Mouse (Mus musculus) thymus, postnatal 10 days (tissue): ENCODE results near the gene Esyt2.

Source experiments
- DNase-seq, 2 experiments: peaks; one replicate each; pipeline ENCODE4 v3.0.0; 2021; ENCODE audit warnings: low spot score in 2 of 2

Esyt2 gene

DNA sequence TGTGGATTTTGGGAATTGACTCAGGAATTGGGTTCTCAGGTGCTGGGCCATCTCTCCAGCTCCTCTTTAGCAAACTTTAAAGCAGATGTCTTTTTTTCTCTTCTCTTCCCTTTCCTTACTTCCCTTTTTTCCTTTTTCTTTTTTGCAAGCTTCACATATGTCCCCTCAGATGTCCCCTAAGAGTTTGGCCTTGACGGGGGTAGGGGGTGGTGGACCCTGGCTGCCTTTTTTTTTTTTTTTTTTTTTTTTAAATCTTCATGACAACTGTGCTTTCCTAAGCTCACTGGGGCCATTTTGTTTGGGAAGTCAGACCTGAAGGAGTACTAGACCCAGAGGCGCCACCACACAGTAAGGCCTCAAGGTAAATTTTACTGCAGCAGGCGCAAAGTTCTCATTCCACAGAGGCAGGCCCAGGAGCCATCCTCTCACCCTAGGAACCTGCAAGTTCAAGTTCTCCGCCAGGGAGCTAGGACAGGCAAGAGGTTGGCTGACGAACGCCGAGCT is 795 bp upstream of the Esyt2 start:
- no peak for DNase-seq

DNA sequence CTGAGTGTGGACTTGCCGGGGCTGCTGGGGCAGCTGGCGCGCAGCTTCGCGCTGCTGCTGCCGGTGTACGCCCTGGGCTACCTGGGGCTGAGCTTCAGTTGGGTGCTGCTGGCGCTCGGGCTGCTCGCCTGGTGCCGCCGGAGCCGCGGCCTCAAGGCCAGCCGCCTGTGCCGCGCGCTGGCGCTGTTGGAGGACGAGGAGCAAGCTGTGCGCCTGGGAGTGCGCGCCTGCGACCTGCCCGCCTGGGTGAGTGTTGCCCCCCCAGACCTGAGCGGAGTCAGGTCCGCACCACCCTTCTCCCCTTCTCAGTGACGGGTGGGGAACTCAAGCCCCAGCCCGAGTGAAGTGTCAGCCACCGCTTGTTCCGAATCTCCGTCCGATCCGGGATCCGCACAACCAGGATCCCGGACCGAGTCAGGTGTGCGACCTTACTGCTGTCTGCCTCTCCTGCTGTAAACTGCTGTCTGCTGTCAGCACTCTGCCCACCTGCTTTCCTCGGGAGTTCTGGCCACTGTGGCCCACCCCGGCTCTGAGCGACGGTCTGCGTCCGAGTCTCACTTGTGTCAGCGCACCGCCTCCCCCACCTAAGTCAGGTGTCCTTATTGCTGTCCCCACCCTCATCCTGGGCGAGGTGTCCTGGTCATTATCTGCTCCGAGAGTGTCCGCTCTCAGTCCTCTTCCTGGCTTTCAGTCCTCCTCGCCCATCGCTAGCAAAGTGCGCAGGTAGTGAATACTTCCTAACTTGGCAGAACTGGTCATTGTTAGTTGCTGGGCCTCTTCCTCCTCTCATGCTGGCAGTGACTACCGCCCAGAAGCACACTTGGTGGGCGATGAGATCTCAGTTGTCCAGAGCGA is 658 bp downstream of the Esyt2 start:
- DNase-seq, result peak; percentile 39 to 49

- DNase-seq, result no peak
Measured at GRCm38 (mm10) chr12:116282856-116283255, 1.9 kb downstream of the Esyt2 start.

DNA sequence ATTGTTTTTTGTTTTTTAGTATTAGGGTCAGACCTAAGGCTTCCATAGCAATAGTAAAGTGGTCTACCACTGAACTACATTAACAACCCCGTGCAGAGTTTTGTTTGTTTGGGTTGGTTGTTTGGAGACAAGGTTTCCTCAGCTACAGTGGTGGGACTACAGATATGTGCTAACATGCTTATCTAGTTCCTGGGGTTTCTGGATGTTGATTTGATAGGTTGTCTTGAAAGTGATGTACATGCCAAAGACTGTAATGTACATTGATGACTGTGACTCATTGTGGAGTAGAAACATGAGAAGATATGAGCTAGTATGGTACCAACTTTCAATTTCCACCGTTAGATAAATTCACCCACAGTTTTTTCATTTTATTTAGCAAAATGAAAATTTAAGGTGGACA is 2.5 kb downstream of the Esyt2 start:
- no peak for DNase-seq

DNA sequence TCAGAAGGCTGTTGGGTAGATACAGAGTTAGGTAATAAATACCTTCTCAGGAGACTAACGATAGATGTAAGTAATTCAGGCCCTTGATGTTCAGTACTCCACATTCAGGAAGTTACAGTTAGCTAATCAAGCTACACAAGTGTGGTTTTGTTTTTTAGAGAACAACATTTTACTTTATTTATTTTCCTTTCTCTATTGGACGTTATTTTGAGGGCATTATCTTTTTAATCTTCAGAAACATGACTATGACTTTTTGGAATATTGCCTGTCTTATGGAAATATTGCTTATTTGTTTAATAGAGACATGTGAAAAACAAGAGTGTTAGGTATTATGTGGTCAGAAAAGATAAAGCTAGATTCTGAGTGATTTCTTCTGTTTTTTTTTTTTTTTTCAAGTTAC is 12.2 kb downstream of the Esyt2 start:
- no peak for DNase-seq

- DNase-seq, result no peak
Measured at GRCm38 (mm10) chr12:116293599-116294292, 12.8 kb downstream of the Esyt2 start.

DNA sequence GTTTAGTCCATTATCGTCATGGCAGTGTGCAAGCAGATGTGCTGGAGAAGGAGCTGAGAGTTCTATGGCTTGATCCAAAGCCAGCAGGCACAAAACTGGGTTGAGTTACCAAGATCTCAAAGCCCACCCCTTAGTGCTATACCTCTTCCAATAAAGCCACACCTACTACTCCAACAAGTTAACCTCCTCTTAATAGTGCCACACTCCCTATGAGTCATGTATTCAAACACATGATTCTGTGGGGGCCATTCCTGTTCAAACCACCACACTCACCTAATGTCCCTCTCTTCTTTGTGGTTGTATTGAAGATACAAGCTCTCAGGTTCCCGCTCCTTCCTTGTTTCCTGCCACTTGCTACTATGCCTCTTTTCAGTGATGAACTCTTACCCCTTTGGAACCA is 18.9 kb downstream of the Esyt2 start:
- no peak for DNase-seq

GRCm38 (mm10) chr12:116302181-116302580 is 21.2 kb downstream of the Esyt2 start:
- no peak for DNase-seq

- DNase-seq, result no peak
Measured at GRCm38 (mm10) chr12:116306042-116306441, 25.0 kb downstream of the Esyt2 start.

DNA sequence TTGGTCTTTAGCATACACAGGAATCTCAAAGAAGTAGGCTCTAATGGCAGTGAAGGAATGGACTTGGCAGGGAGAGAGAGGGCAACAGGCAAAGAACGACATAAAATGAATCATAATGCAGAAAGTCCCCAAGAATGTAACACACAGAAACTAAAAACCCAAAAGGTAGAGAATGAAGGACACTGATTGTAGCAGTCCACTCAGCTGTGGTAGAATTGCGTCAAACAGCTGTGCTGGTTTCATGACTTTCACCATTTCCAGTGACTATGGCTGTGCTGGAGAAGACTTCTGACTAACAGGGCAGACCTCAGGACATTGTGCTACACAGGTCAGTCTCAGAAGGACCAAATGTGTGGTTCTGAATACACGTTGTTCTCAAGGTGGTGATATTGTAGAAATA is 26.9 kb downstream of the Esyt2 start:
- DNase-seq, result no peak

DNA sequence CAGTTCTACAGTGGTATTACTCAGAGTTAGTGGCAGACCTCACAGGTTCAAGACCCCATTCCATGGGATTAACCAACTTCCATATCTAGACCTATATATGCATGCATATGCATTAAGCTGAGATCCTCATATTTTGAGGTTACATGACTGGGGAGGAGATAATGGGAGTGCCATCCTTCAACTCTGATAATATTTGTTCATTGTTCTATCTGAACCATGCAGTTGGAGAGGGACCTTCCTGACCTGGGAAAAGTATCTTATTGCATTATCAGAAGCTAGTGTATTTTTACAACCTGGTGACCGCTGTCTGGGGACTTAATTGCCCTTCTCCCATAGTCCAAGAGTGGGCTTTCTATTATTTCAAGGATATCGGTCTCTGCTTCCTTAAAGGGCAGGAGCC is 27.6 kb downstream of the Esyt2 start:
- DNase-seq, result no peak

DNA sequence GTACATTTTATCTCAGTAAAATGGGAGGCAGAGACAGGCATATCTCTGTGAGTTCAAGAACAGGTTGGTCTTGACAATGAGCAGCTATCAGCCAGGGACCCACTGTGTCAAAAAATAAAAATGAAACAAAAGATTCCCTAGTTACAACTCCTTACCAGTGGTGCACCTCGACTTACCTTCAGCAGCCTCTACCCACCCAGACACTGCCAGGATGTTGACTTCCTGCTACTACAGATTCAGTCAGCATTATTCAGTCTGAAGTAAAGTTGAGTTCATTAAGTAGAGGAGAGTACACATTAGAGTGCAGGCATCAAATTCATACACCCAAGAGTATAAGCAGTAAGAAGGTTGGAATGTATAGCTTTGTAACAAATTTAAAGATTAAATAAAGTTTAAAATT is 32.8 kb downstream of the Esyt2 start:
- no peak for DNase-seq

DNA sequence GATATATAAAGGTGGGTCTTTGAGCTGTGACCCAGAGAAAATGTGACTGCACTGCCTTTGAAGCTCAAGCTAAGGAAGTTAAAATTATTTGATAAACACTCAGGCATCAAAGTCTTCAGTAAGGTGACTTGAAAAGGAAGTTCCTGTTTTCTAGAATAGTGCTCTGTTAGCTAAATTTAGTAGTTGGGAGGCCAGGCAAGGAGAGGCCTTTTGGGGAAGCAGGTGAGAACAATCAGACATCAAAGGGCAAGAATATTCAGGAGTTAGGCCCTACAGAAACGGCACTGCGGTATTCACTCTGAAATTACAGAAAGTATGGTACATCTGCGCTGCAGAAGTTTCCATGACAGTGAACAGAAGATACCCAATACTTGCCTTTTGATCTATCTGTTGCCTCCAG is 34.5 kb downstream of the Esyt2 start:
- DNase-seq, result peak; percentile 6 to 9

DNA sequence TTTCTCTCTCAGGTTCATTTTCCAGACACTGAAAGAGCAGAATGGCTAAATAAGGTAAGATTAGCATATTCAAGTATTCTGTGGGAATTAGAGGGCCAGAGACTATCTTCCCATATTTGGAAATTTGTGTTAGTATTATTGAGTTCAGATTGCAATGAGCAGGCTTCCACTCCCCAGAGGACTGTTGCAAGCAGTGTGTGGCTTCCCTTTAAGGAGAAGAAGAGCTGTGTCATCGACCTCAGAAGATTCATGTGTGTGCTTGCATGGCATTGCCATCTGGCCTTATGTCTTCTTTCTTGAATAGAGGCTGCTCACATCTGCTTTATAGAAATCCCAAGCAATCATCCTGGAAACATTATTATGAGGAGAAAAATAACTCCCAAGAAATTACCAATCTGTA is 36.8 kb downstream of the Esyt2 start:
- DNase-seq, result no peak

DNA sequence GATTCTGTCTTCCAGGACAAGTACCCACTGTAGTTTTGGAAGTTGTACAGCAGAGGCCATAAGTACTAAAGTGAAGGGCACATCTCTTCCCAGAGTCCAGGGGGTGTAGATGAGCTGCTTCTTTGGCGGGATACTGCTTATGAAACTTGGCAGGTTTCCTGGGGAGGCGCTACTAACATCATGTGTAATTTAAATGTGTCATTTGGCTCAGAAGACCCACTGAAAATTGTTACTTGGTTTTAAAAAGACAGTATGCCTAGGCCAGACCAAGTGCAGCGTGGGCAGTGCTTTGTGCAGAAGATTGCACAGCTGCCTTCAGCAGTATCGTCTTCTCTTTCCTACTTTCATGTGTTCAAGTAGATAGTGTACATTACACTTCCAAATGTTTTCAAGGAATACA is 44.5 kb downstream of the Esyt2 start:
- DNase-seq, result no peak

GRCm38 (mm10) chr12:116326159-116326558 is 45.2 kb downstream of the Esyt2 start:
- DNase-seq, result no peak

GRCm38 (mm10) chr12:116334253-116334652 is 53.3 kb downstream of the Esyt2 start:
- no peak for DNase-seq

DNA sequence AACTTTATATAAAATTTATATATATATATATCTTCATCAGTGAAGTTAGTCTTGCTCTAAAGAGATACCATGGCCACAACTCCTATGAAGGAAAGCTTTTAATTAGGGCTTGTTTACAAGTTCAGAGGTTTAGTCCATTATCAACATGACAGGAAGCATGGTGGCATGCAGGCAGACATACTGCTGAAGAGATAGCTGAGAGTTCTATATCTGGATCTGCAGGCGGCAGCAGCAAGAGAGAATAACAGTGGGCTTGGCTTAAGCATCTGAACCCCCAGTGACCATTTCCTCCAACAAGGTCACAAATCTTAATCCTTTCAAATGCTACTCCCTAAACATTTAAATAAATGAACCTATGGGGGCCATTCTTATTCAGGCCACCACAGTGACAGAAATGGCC is 59.2 kb downstream of the Esyt2 start:
- no peak for DNase-seq

DNA sequence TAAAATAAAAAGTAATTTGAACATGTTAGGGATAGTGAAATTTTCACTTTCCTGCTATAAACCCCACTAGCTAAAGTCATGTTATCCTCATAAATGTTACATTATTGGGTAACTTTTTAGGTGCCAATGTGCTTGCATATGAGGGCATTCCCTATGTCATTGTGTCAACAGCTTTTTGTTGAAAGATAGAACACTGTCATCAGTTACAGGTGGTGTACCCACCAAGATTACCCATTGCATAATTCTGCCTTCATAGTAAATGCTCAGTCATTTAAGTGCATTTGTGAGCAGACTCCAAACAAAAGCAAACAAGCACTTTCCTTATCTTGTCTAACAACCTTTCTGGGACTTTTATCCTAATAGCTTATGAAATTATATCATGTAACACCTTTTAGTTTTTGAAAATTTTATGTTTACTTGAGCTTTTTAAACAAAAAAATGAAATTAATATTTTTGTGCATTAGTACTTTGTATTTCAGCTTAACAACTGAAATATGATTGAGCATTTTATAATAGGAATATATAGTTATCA is 67.8 kb downstream of the Esyt2 start:
- DNase-seq, result no peak

GRCm38 (mm10) chr12:116349376-116349775 is 68.4 kb downstream of the Esyt2 start:
- DNase-seq, result no peak

GRCm38 (mm10) chr12:116351022-116351421 is 70.0 kb downstream of the Esyt2 start:
- no peak for DNase-seq

DNA sequence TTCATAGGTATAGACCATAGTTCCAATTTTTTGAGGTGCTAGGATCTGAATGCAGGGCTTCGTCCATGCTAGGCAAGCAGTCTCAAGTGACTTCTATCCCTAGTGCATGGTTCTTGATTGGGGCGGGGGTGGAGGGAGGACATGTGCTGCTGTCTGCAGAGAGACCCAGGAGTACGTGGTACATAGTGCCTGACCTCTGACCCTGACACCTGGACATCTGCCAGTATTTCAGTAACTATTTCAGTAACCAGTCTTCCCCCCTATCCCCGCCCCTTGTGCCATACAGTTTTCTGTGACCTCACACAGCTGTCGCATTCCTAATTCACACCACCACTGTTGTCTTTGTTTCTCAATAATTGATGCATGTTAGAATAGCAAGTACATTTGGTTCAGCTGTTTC is 71.4 kb downstream of the Esyt2 start:
- DNase-seq, result no peak

- no peak for DNase-seq
Measured at GRCm38 (mm10) chr12:116354694-116355093, 73.7 kb downstream of the Esyt2 start.
